Mouse (Mus musculus) layer of hippocampus, adult 9-11 months (tissue): ENCODE measurements around the gene Mex3b.

Source experiments
- DNase-seq: peaks from one replicate; pipeline ENCODE4 v3.0.0; 2022

Mex3b gene

DNA sequence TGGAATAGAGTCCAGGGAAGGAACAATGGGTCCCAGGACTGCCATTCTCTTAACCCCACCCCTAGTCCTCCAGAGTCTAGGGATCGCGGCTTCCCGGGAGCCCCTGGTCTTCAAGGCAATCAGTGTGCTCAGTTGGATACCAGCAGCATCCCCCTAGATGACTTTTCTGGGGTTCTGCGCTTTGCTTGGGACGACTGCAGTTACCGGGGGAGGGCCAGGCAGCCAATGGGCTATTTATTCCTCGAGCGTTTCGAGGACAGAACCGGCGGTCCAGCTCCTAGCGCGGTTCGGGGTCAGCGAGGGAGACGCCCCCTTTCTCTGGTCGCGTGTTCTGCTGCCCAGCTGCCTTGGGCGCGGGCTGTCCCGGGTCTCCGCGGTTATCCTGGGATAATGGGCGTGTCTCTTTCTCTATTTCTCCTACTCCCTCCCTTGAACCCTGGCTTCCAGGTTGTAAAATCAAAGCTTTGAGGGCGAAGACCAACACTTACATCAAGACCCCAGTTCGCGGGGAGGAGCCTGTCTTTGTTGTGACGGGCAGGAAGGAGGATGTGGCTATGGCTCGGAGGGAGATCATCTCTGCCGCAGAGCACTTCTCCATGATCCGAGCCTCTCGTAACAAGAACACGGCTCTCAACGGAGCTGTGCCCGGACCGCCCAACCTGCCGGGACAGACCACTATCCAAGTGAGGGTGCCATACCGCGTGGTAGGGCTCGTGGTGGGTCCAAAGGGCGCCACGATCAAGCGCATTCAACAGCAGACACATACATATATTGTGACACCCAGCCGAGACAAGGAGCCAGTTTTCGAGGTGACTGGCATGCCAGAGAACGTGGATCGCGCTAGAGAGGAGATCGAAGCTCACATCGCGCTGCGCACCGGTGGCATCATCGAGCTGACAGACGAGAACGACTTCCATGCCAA lies 1.4 kb downstream of the Mex3b start:
- DNase-seq = peak; percentile 66

DNA sequence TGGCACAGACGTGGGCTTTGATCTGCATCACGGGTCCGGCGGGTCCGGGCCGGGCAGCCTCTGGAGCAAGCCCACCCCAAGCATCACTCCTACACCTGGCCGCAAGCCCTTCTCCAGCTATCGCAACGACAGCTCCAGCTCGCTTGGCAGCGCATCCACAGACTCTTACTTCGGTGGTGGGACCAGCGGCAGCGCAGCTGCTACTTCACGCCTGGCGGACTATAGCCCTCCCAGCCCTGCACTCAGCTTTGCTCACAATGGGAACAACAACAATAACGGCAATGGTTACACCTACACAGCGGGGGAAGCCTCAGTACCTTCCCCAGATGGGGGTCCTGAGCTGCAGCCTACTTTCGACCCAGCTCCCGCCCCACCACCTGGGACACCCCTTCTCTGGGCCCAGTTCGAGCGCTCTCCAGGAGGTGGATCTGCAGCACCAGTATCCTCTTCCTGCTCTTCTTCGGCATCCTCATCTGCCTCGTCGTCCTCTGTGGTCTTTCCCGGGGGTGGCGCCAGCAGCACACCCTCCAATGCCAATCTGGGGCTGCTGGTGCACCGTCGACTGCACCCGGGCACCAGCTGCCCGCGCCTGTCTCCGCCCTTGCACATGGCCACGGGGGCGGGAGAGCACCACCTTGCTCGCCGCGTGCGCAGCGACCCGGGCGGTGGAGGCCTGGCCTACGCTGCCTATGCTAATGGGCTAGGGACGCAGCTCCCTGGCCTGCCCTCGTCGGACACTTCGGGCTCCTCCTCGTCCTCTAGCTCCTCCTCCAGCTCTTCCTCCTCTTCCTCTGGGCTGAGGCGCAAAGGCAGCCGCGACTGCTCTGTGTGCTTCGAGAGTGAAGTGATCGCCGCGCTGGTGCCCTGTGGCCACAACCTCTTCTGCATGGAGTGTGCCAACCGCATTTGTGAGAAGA lies 2.4 kb downstream of the Mex3b start:
- DNase-seq = peak; percentile 36

DNA sequence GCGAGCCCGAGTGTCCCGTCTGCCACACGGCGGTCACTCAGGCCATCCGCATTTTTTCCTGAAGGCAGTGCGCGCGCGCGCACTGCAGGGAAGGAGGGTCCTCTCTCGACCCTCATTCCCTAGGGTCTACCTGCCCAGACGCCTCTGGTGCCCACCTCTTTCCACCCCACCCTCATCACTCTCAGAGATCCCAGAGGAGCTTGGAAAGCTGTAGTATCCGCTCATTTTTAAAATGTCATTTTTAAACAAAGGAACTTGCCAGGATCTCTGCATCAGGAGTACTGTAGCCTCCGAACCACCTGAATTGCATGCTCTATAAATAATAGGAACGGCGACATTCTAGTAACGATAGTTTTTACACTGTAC lies 3.0 kb downstream of the Mex3b start:
- no peak for DNase-seq

- no peak for DNase-seq
Observed at GRCm38 (mm10) chr7:82876551-82876950, 9.4 kb downstream of the Mex3b start.

DNA sequence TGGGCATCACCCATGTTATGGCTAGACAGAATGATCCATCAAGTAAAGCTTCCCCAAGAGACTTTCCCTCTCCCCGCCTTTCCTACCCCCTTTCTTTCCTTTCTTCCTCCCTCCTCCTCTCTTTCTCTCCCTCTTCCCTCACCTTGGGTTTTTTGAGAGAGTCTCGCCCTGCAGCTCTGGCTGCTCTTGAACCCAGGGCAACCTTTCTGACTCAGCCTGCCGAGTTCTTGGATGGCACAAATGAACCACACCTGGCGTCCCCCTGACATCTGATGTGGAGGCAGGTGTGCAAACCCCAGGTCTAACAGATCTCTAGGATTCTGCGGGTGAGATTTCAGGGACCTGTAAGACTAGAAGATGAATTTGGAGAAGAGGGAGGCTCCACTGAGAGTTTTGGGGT lies 12.9 kb downstream of the Mex3b start:
- no peak for DNase-seq

DNA sequence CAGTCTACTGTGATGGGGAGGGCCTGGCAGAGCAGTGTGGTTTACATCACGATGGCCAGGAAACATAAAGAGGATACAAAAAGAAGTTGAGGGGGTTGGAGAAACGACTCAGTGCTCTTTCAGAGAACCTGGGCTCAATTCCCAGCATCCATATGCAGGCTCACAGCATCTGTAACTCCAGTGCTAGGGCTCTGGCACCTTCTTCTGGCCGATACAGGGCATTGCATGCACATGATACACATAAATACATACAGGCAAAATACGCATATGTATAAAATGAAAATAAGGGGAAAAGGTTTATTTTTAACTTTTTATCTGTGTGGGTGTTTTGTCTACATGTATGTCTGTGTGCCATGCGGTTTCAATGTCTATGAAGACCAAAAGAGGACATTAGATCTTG lies 13.6 kb downstream of the Mex3b start:
- DNase-seq = no peak

- no peak for DNase-seq
Observed at GRCm38 (mm10) chr7:82890317-82890850, 23.3 kb downstream of the Mex3b start.

DNA sequence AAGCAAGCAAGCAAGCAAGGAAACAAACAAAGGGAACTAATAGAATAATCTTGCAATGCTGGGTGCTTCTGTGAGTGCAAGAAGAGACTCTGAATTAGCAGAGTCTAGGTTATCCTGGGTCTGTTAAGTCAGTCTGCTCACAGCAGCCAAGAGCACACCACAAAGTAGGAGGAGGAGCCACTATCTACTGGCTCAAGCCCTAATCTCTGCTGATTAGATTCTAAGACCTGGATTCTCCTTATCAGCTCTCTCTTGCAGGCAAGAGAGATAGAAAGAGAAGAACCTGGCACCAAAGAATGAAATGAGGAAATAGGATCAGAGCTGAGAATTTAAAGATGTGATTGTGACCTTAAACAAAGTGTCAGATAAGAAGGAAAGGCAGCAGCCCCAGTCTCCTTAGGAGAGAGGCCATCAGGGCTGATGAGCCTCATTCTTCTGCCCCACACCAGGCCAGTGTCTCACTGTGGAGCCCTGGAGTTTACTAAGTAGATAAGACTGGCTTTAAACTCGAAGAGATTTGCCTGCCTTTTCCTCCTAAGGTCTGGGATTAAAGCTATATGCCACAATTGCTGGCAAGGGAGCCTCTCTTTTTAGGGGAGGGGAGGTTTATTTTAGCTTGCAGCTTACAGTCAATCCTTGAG lies 23.9 kb downstream of the Mex3b start:
- no peak for DNase-seq

DNA sequence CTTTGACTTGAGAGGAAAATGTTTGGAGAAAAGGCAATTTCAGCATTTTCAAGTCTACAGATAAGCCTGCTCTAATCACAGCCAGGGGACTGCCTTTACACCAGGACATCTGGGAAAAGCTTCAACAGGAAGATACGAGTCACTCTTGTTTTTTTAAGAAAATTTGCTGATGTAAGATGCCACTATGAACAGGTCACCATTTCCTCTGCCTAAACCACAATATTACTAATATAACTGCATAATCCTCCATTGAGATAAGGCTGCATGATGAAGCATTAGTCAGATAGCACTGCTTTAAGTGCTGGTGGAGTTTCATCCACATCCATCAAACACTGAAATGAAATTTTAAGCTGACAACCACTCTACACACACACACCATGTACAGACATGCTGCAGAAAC lies 27.2 kb downstream of the Mex3b start:
- DNase-seq = no peak

GRCm38 (mm10) chr7:82895606-82896005 lies 28.5 kb downstream of the Mex3b start:
- DNase-seq = no peak

GRCm38 (mm10) chr7:82896750-82897149 lies 29.6 kb downstream of the Mex3b start:
- no peak for DNase-seq

DNA sequence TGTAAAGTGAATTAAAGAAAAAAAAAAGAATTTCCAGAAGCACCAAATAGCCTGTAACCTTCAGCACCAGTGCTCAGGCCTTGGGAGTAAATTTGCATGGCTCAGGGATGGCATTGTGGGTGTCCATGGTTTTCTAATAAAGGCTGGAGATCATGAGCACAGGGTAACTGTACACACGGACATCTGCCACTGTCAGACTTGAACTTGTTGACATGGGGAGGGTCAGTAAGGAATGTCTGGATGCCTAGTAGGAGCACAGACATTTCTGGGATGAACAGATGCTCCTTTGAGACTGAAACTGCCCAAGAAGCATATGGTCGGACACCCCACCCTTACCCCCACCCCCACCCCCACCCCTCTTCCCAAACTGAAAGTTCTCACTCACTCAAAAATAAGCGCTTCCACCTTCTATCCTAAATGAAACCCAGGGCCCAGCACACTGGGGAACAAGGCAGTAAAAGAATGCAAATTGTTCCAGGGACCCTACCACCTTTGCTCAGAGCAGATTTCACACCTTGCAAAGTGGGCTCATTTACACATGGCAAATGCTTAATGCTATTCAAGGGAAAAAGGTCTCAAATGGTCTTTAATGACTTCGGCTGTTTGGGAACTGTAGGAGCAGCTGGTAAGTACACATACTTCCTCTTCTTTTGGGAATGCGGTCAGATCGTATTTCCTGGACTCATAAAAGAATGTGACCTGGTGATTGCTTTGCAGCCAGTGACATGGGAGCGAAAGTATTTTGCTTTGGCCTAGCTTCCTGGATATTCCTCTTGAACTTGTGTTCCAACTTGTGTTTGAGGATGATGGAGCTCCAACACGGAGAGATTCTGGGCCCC lies 32.5 kb downstream of the Mex3b start:
- DNase-seq = no peak

- no peak for DNase-seq
Observed at GRCm38 (mm10) chr7:82903006-82903405, 35.9 kb downstream of the Mex3b start.

DNA sequence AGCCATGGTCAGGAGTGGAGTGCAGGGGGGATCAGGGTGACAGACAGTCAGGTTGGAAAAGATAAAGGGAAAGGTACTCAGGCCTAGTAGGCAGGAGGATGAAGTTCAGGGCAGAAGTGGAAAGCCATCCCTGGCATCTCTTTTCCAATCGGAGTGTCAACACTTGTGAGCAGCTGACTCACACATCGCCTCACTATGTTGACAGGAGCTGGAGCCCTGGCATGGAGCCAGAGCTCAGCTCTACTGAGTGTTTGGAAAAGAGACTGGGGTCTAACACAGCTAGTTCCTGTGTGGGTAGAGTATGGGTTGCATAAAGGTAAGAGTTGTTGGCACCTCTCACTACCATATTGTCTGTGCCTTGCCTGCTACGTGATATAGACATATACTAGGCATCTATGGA lies 38.4 kb downstream of the Mex3b start:
- DNase-seq = no peak

DNA sequence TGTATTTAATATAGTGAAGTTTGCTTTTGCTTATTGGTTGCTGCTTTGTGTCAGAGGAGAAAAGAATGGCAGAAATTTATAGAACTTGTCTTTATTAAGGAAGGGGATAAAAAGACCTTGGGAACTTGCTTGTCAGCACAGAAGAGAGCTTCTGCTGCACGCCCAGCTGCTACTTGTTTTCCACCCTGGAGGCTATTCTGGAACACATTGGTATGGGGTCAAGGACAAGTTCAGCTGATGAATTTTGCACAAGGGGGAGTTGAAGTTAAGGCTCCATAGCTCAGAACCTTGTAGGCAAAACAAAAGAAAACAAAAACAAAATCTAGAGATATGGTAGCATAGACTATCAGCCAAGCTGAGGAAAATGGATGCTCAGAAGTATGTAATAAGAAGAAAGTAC lies 39.9 kb downstream of the Mex3b start:
- no peak for DNase-seq

DNA sequence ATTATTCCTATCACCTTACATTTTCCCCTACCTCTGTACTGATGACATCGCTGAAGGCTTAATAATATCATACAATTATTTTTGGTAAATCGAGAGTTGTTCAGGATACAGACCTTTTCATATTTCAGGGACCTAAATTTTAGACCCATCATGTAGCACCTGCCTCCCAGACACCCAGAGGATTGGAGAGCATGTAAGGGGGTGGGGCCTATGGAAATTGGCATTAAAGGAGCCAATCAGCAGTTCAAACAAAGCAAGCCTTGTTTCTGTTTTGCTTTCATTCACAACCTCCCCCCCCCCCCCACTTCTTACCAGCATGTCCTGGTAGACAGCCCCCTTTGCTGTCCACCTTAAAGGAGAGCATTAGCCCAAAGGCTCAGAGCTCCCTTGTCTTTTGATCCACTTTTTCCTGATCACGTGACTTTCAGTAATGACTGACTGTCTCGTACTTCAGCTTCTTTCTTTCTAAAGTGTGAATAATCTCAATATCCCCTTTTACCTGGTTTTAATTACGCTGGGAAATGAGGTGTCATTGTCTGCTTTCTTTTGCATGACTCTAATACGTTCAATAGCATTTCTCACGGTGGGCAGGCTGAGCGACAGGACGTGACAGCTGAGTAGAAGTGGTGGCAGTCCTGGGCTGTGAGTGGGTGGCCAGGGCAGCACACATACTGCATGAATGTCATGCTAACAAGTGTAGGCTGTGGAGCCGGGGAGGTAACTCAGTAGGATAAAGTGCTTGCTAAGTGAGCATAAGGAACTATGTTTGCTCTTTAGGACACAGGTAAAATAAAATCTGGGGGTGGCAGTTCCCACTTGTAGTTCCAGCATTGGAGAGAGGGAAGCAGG lies 43.6 kb downstream of the Mex3b start:
- no peak for DNase-seq

DNA sequence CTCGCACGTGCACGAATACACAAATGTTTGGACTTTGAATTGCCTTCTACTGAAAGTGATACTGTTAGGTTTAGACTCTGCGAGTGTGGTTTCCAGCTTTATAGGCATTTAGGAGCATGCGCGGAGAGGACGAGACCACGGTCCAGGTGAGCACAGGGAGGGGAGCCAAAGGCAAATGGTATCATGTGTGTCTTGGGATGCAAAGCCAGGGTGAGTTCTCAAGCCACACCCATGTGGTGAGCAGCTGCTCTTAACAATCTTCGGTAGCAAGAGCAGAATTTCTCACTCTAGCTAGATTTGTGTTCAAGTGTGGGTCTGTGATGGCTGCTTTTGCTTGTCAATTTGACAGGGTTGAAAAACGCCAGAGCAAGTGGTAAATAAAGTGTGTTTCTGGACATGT lies 44.4 kb downstream of the Mex3b start:
- no peak for DNase-seq

GRCm38 (mm10) chr7:82914297-82914696 lies 47.2 kb downstream of the Mex3b start:
- no peak for DNase-seq
